ENCODE assay signal across 33 mouse cellular contexts in the genomic region with DNA sequence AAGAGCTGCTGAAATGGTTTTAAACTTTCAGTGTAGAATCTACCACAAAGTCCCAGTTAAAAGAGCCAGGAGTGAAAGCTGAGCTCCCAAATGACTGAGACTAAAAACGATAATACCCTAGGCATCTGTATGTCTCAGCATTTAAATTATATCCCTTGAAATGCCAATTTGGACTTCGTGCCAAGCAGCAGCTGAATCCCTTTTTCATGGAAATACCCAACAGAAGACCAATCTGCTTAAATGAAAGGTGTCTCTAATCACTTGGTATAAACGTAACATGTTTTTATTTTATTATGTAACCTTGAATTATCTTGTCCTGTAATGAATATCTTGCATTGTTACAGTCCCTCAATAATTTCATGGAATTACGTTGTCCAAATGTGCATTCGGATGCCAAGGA.
"Had no signal": no experiment of that assay in that cellular context is flagged by ENCODE, and none has a peak within 500 bp of the region (broad histone marks: within the 10 kb centered on the region; RNA-seq: fewer than 3 reads in every experiment).

No protein-coding gene starts in this region.

- DNase-seq: left cerebral cortex, postnatal 4 days; liver; liver, embryonic 13.5 days; liver, postnatal 0 days; lung, adult 18-20 months; lung, adult 2 months; lung, embryonic 14.5 days; lung, postnatal 10 days; lung, postnatal 14 days; lung, postnatal 36 days; lung, postnatal 4 days; midbrain, embryonic 14.5 days had no signal

- H3K4me3 ChIP-seq: limb, embryonic 10.5 days; limb, embryonic 12.5 days; limb, embryonic 13.5 days; limb, embryonic 15.5 days; liver, embryonic 12.5 days; liver, embryonic 13.5 days; liver, embryonic 15.5 days; lung, embryonic 15.5 days; megakaryocyte, embryonic 14.5 days; midbrain, embryonic 10.5 days; midbrain, embryonic 12.5 days; midbrain, embryonic 13.5 days; midbrain, embryonic 15.5 days; myocyte; neural tube, embryonic 12.5 days; neural tube, embryonic 13.5 days had no signal

- H3K27ac ChIP-seq: limb, embryonic 10.5 days; limb, embryonic 12.5 days; limb, embryonic 13.5 days; limb, embryonic 15.5 days; liver, embryonic 12.5 days; liver, embryonic 13.5 days; liver, embryonic 14.5 days; liver, embryonic 15.5 days; lung, embryonic 15.5 days; macrophage; midbrain, embryonic 10.5 days; midbrain, embryonic 12.5 days; midbrain, embryonic 13.5 days; midbrain, embryonic 15.5 days; neural tube, embryonic 12.5 days; neural tube, embryonic 13.5 days had no signal

- H3K36me3 ChIP-seq: limb, embryonic 10.5 days; limb, embryonic 12.5 days; limb, embryonic 13.5 days; limb, embryonic 15.5 days; liver, embryonic 12.5 days; liver, embryonic 13.5 days; liver, embryonic 15.5 days; lung, embryonic 15.5 days; midbrain, embryonic 12.5 days; midbrain, embryonic 13.5 days; midbrain, embryonic 15.5 days; neural tube, embryonic 12.5 days; neural tube, embryonic 13.5 days had no signal

- H3K4me1 ChIP-seq: limb, embryonic 12.5 days; limb, embryonic 13.5 days; limb, embryonic 15.5 days; liver, embryonic 12.5 days; liver, embryonic 13.5 days; liver, embryonic 15.5 days; lung, embryonic 15.5 days; megakaryocyte, embryonic 14.5 days had no signal

- H3K9me3 ChIP-seq: limb, embryonic 10.5 days; limb, embryonic 12.5 days; limb, embryonic 13.5 days; limb, embryonic 15.5 days; liver, embryonic 12.5 days; liver, embryonic 13.5 days; liver, embryonic 15.5 days; lung, embryonic 15.5 days; megakaryocyte, embryonic 14.5 days; midbrain, embryonic 10.5 days; midbrain, embryonic 12.5 days; midbrain, embryonic 13.5 days; midbrain, embryonic 15.5 days; neural tube, embryonic 12.5 days; neural tube, embryonic 13.5 days had no signal

- H3K27me3 ChIP-seq: limb, embryonic 12.5 days; limb, embryonic 13.5 days; limb, embryonic 15.5 days; liver, embryonic 12.5 days; liver, embryonic 13.5 days; liver, embryonic 15.5 days; lung, embryonic 15.5 days; midbrain, embryonic 12.5 days; midbrain, embryonic 13.5 days; midbrain, embryonic 15.5 days; neural tube, embryonic 12.5 days; neural tube, embryonic 13.5 days had no signal

- H3K4me2 ChIP-seq: limb, embryonic 12.5 days; limb, embryonic 13.5 days; limb, embryonic 15.5 days; liver, embryonic 11.5 days; liver, embryonic 12.5 days; liver, embryonic 13.5 days; liver, embryonic 15.5 days; lung, embryonic 14.5 days; lung, embryonic 15.5 days; midbrain, embryonic 11.5 days; midbrain, embryonic 12.5 days; midbrain, embryonic 13.5 days; midbrain, embryonic 15.5 days; neural tube, embryonic 12.5 days; neural tube, embryonic 13.5 days had no signal

- ATAC-seq: liver, embryonic 12.5 days; liver, postnatal 0 days; lung, postnatal 0 days; midbrain, embryonic 13.5 days; midbrain, embryonic 15.5 days; midbrain, embryonic 16.5 days had no signal

- H3K9ac ChIP-seq: limb, embryonic 12.5 days; limb, embryonic 13.5 days; limb, embryonic 15.5 days; liver, embryonic 12.5 days; liver, embryonic 13.5 days; liver, embryonic 14.5 days; liver, embryonic 15.5 days; liver, postnatal 0 days; lung, embryonic 14.5 days; lung, embryonic 15.5 days; midbrain, embryonic 12.5 days; midbrain, embryonic 13.5 days; midbrain, embryonic 15.5 days; neural tube, embryonic 12.5 days; neural tube, embryonic 13.5 days had no signal
